Mouse (Mus musculus) kidney, postnatal 4 days (tissue): ENCODE measurements around the gene Zfp420.

Source experiments
- DNase-seq, 2 experiments: peaks; one replicate each; pipeline ENCODE4 v3.0.0; 2021; ENCODE audit warnings: mixed read lengths in 2 of 2

The Zfp420 gene

GRCm38 (mm10) chr7:29904101-29904500, 44.3 kb downstream of the Zfp420 start:
- no peak for DNase-seq

- DNase-seq = peak; percentile 64 to 82
Measured at GRCm38 (mm10) chr7:29905966-29906681, 46.3 kb downstream of the Zfp420 start, which contains the start of gene Zfp27. TSS of gene Zfp27 (minus strand) at chr7:29906572.

- DNase-seq = peak in 1 of 2 experiments; percentile 12
Measured at GRCm38 (mm10) chr7:29906682-29907058, 46.9 kb downstream of the Zfp420 start.

GRCm38 (mm10) chr7:29907206-29907605, 47.4 kb downstream of the Zfp420 start:
- DNase-seq = no peak

GRCm38 (mm10) chr7:29908130-29908950, 48.6 kb downstream of the Zfp420 start, which contains the start of gene Zfp383:
TSS of gene Zfp383 (plus strand) at chr7:29908223.
- peak; percentile 87 to 92 for DNase-seq

GRCm38 (mm10) chr7:29910252-29910651, 50.5 kb downstream of the Zfp420 start:
- DNase-seq = no peak

GRCm38 (mm10) chr7:29912172-29912571, 52.4 kb downstream of the Zfp420 start:
- DNase-seq = no peak

GRCm38 (mm10) chr7:29917371-29918061, 57.7 kb downstream of the Zfp420 start:
- no peak for DNase-seq

GRCm38 (mm10) chr7:29918062-29918453, 58.3 kb downstream of the Zfp420 start:
- no peak for DNase-seq

- no peak for DNase-seq
Measured at GRCm38 (mm10) chr7:29921439-29922093, 61.8 kb downstream of the Zfp420 start.

GRCm38 (mm10) chr7:29922780-29923179, 63.0 kb downstream of the Zfp420 start:
- no peak for DNase-seq
